Mouse (Mus musculus) CD8-positive naive resting alpha-beta T cell, adult 2 months (primary cell): ENCODE measurements around the gene Cyp3a25.
"Not testable (repeated sequence)": the region's sequence is repeated elsewhere in the genome, so short reads cannot be mapped to it uniquely, and the experiment has no call there.

Experiments
- DNase-seq, 2 experiments: peaks; one replicate each; pipeline ENCODE4 v3.0.0; 2022; ENCODE audit warnings: low read depth in 2 of 2, low spot score in 2 of 2

Gene Cyp3a25

GRCm38 (mm10) chr5:146009509-146009908 lies at the start of gene Cyp3a25:
Gene Cyp3a25, minus strand, starts transcription at chr5:146009618.
- DNase-seq, result not testable (repeated sequence)

GRCm38 (mm10) chr5:146021136-146021535 lies 11.7 kb upstream of the Cyp3a25 start:
- no peak for DNase-seq

- DNase-seq, result no peak
Observed at GRCm38 (mm10) chr5:146018275-146018674, 8.9 kb upstream of the Cyp3a25 start.

- no peak for DNase-seq
Observed at GRCm38 (mm10) chr5:146011251-146011650, 1.8 kb upstream of the Cyp3a25 start.

- DNase-seq, result no peak
Observed at GRCm38 (mm10) chr5:145967080-145967479, 42.3 kb downstream of the Cyp3a25 start.
